Mouse (Mus musculus): Measurements from ENCODE around the gene Huwe1. TPM values are rescaled to one million over a fixed set of nuclear protein-coding genes. Genes with fewer than 3 reads are reported as not detected.

Huwe1 gene
- total RNA-seq, 1 experiment: 304 TPM

GRCm38 (mm10) chrX:151831260-151831659, 30.7 kb downstream of the Huwe1 start:
- TF ChIP-seq CHD2 (IDR thresholded peaks at IDR 0.05; ENCODE audit: low read depth, low read length) (no peak), ZNF384 (IDR thresholded peaks at IDR 0.05; ENCODE audit: low read depth, low read length) (no peak), MAFK (IDR thresholded peaks at IDR 0.05; ENCODE audit: insufficient read depth, low read depth, low read length) (no peak), ZC3H11A (IDR thresholded peaks at IDR 0.05; ENCODE audit: borderline replicate concordance, low read depth, low read length) (no peak), HCFC1 (IDR thresholded peaks at IDR 0.05; ENCODE audit: borderline replicate concordance, insufficient read depth, low read length) (no peak)
- in situ Hi-C loops (cut with MboI; ENCODE audit: low sequenced_read_pairs in 2 of 2, unreplicated experiment in 2 of 2): no loop called here
- no peak overlapping the region for H3K27ac ChIP-seq (ENCODE audit: insufficient read depth, low read depth, low read length, poor library complexity, severe bottlenecking)
- H3K9me3 ChIP-seq (ENCODE audit: control insufficient read depth, insufficient read depth, low read depth, low read length): no peaks in the 10 kb centered on the region
- DNase-seq (ENCODE audit: low read depth, low spot score): no peak
- H3K4me3 ChIP-seq (ENCODE audit: insufficient read depth in 1 of 2, low read depth in 1 of 2, low read length in 2 of 2, poor library complexity in 1 of 2, severe bottlenecking in 1 of 2): no peak overlapping the region
- no peaks in the 10 kb centered on the region; a peak in 1 of 4 replicates for H3K4me1 ChIP-seq (ENCODE audit: control insufficient read depth in 2 of 2, insufficient read depth in 2 of 2, low read length in 2 of 2, poor library complexity in 1 of 2)
- no peaks in the 10 kb centered on the region for H3K36me3 ChIP-seq (ENCODE audit: control insufficient read depth, insufficient read depth, low read length, poor library complexity, severe bottlenecking)
- H3K9ac ChIP-seq (ENCODE audit: insufficient read depth, low read depth, low read length, poor library complexity, severe bottlenecking): no peak overlapping the region

- Histone ChIP-seq H3K9me3 (ENCODE audit: control insufficient read depth, insufficient read depth, low read depth, low read length) (no peaks in the 10 kb centered on the region), H3K4me3 (ENCODE audit: insufficient read depth in 1 of 2, low read depth in 1 of 2, low read length in 2 of 2, poor library complexity in 1 of 2, severe bottlenecking in 1 of 2) (no peak overlapping the region), H3K9ac (ENCODE audit: insufficient read depth, low read depth, low read length, poor library complexity, severe bottlenecking) (no peak overlapping the region), H3K4me1 (ENCODE audit: control insufficient read depth in 2 of 2, insufficient read depth in 2 of 2, low read length in 2 of 2, poor library complexity in 1 of 2) (no peaks in the 10 kb centered on the region; a peak in 1 of 4 replicates), H3K27ac (ENCODE audit: insufficient read depth, low read depth, low read length, poor library complexity, severe bottlenecking) (no peak overlapping the region), H3K36me3 (ENCODE audit: control insufficient read depth, insufficient read depth, low read length, poor library complexity, severe bottlenecking) (no peaks in the 10 kb centered on the region)
- no peak for DNase-seq (ENCODE audit: low read depth, low spot score)
- TF ChIP-seq ZC3H11A (IDR thresholded peaks at IDR 0.05; ENCODE audit: borderline replicate concordance, low read depth, low read length) (no peak), MAFK (IDR thresholded peaks at IDR 0.05; ENCODE audit: insufficient read depth, low read depth, low read length) (no peak), HCFC1 (IDR thresholded peaks at IDR 0.05; ENCODE audit: borderline replicate concordance, insufficient read depth, low read length) (no peak), ZNF384 (IDR thresholded peaks at IDR 0.05; ENCODE audit: low read depth, low read length) (no peak), CHD2 (IDR thresholded peaks at IDR 0.05; ENCODE audit: low read depth, low read length) (no peak)
- in situ Hi-C loops (cut with MboI; ENCODE audit: low sequenced_read_pairs in 2 of 2, unreplicated experiment in 2 of 2): no loop called here
Observed at GRCm38 (mm10) chrX:151832982-151833381, 32.4 kb downstream of the Huwe1 start.

- no peak overlapping the region for H3K27ac ChIP-seq (ENCODE audit: insufficient read depth, low read depth, low read length, poor library complexity, severe bottlenecking)
- no peak for DNase-seq (ENCODE audit: low read depth, low spot score)
- in situ Hi-C loops (cut with MboI; ENCODE audit: low sequenced_read_pairs in 2 of 2, unreplicated experiment in 2 of 2): no loop called here
- H3K4me3 ChIP-seq (ENCODE audit: insufficient read depth in 1 of 2, low read depth in 1 of 2, low read length in 2 of 2, poor library complexity in 1 of 2, severe bottlenecking in 1 of 2): no peak overlapping the region
- H3K36me3 ChIP-seq (ENCODE audit: control insufficient read depth, insufficient read depth, low read length, poor library complexity, severe bottlenecking): peaks cover 3% of the 10 kb centered on the region; the same call in 1 of the 2 replicates
- H3K9me3 ChIP-seq (ENCODE audit: control insufficient read depth, insufficient read depth, low read depth, low read length): no peaks in the 10 kb centered on the region
- no peaks in the 10 kb centered on the region for H3K4me1 ChIP-seq (ENCODE audit: control insufficient read depth in 2 of 2, insufficient read depth in 2 of 2, low read length in 2 of 2, poor library complexity in 1 of 2)
- H3K9ac ChIP-seq (ENCODE audit: insufficient read depth, low read depth, low read length, poor library complexity, severe bottlenecking): no peak overlapping the region
- no peak for TF ChIP-seq ZNF384 (IDR thresholded peaks at IDR 0.05; ENCODE audit: low read depth, low read length)
- TF ChIP-seq HCFC1 (IDR thresholded peaks at IDR 0.05; ENCODE audit: borderline replicate concordance, insufficient read depth, low read length): no peak
- TF ChIP-seq ZC3H11A (IDR thresholded peaks at IDR 0.05; ENCODE audit: borderline replicate concordance, low read depth, low read length): no peak
- no peak for TF ChIP-seq MAFK (IDR thresholded peaks at IDR 0.05; ENCODE audit: insufficient read depth, low read depth, low read length)
- TF ChIP-seq CHD2 (IDR thresholded peaks at IDR 0.05; ENCODE audit: low read depth, low read length): no peak
Observed at GRCm38 (mm10) chrX:151859436-151859835, 58.8 kb downstream of the Huwe1 start.

- in situ Hi-C loops (cut with MboI; ENCODE audit: low sequenced_read_pairs in 2 of 2, unreplicated experiment in 2 of 2): loop anchor here in 1 of 2 experiments (10.0 kb wide), 1 partner anchor 46 kb away; no protein-coding TSS in a partner anchor
Observed at GRCm38 (mm10) chrX:151910692-151911091, 110.1 kb downstream of the Huwe1 start.

More at GRCm38 (mm10) chrX:151910692-151911091, 110.1 kb downstream of the Huwe1 start:
- Histone ChIP-seq H3K4me3 (ENCODE audit: insufficient read depth in 1 of 2, low read depth in 1 of 2, low read length in 2 of 2, poor library complexity in 1 of 2, severe bottlenecking in 1 of 2) (no peak overlapping the region), H3K4me1 (ENCODE audit: control insufficient read depth in 2 of 2, insufficient read depth in 2 of 2, low read length in 2 of 2, poor library complexity in 1 of 2) (no peaks in the 10 kb centered on the region), H3K36me3 (ENCODE audit: control insufficient read depth, insufficient read depth, low read length, poor library complexity, severe bottlenecking) (peaks cover 36% of the 10 kb centered on the region), H3K9ac (ENCODE audit: insufficient read depth, low read depth, low read length, poor library complexity, severe bottlenecking) (no peak overlapping the region), H3K27ac (ENCODE audit: insufficient read depth, low read depth, low read length, poor library complexity, severe bottlenecking) (no peak overlapping the region), H3K9me3 (ENCODE audit: control insufficient read depth, insufficient read depth, low read depth, low read length) (no peaks in the 10 kb centered on the region)
- TF ChIP-seq MAFK (IDR thresholded peaks at IDR 0.05; ENCODE audit: insufficient read depth, low read depth, low read length) (no peak), ZNF384 (IDR thresholded peaks at IDR 0.05; ENCODE audit: low read depth, low read length) (no peak), HCFC1 (IDR thresholded peaks at IDR 0.05; ENCODE audit: borderline replicate concordance, insufficient read depth, low read length) (no peak), ZC3H11A (IDR thresholded peaks at IDR 0.05; ENCODE audit: borderline replicate concordance, low read depth, low read length) (no peak), CHD2 (IDR thresholded peaks at IDR 0.05; ENCODE audit: low read depth, low read length) (no peak)
- no peak for DNase-seq (ENCODE audit: low read depth, low spot score)
